Mouse (Mus musculus): ENCODE results near the gene Cdv3.

The Cdv3 gene

GRCm38 (mm10) chr9:103365290-103366247 lies at the start of gene Cdv3:
Gene Cdv3 (minus strand): TSS chr9:103365840.
- peak; percentile 100 for DNase-seq (ENCODE audit: low spot score)

GRCm38 (mm10) chr9:103413457-103413856 lies 47.8 kb upstream of the Cdv3 start:
- DNase-seq (ENCODE audit: low spot score), result no peak

GRCm38 (mm10) chr9:103409119-103409518 lies 43.5 kb upstream of the Cdv3 start:
- DNase-seq (ENCODE audit: low spot score), result no peak

GRCm38 (mm10) chr9:103408136-103408777 lies 42.6 kb upstream of the Cdv3 start:
- DNase-seq (ENCODE audit: low spot score), result no peak

- DNase-seq (ENCODE audit: low spot score), result no peak
These were observed 37.8 kb upstream of the Cdv3 start for GRCm38 (mm10) chr9:103403331-103403973.

- no peak for DNase-seq (ENCODE audit: low spot score)
These were observed 33.0 kb upstream of the Cdv3 start for GRCm38 (mm10) chr9:103398509-103399157.

GRCm38 (mm10) chr9:103393256-103393655 lies 27.6 kb upstream of the Cdv3 start:
- no peak for DNase-seq (ENCODE audit: low spot score)

- no peak for DNase-seq (ENCODE audit: low spot score)
These were observed 26.2 kb upstream of the Cdv3 start for GRCm38 (mm10) chr9:103391796-103392372.

GRCm38 (mm10) chr9:103389261-103389660 lies 23.6 kb upstream of the Cdv3 start:
- DNase-seq (ENCODE audit: low spot score), result no peak

GRCm38 (mm10) chr9:103387011-103387653 lies 21.5 kb upstream of the Cdv3 start:
- no peak for DNase-seq (ENCODE audit: low spot score)

GRCm38 (mm10) chr9:103386573-103386972 lies 20.9 kb upstream of the Cdv3 start:
- no peak for DNase-seq (ENCODE audit: low spot score)

GRCm38 (mm10) chr9:103385600-103385999 lies 20.0 kb upstream of the Cdv3 start:
- no peak for DNase-seq (ENCODE audit: low spot score)

- DNase-seq (ENCODE audit: low spot score), result no peak
These were observed 18.6 kb upstream of the Cdv3 start for GRCm38 (mm10) chr9:103384141-103384796.

GRCm38 (mm10) chr9:103383576-103383975 lies 17.9 kb upstream of the Cdv3 start:
- no peak for DNase-seq (ENCODE audit: low spot score)

- DNase-seq (ENCODE audit: low spot score), result no peak
These were observed 17.3 kb upstream of the Cdv3 start for GRCm38 (mm10) chr9:103382989-103383388.

GRCm38 (mm10) chr9:103380566-103380965 lies 14.9 kb upstream of the Cdv3 start:
- DNase-seq (ENCODE audit: low spot score), result no peak

GRCm38 (mm10) chr9:103379199-103379598 lies 13.6 kb upstream of the Cdv3 start:
- no peak for DNase-seq (ENCODE audit: low spot score)

GRCm38 (mm10) chr9:103378686-103379085 lies 13.0 kb upstream of the Cdv3 start:
- DNase-seq (ENCODE audit: low spot score), result no peak

GRCm38 (mm10) chr9:103376346-103377320 lies 11.0 kb upstream of the Cdv3 start:
- no peak for DNase-seq (ENCODE audit: low spot score)
